Mouse (Mus musculus) monocyte, adult 5-6 weeks (primary cell): ENCODE data around the gene Klc3. TPM values are rescaled to one million over a fixed set of nuclear protein-coding genes. Genes with fewer than 3 reads are reported as not detected.

Experiments
- ATAC-seq: fragments of 153-309, 156-312 bp; replicated peaks from 2 replicates; pipeline ENCODE4 v1.8.0; 2017; ENCODE audit warnings: mild to moderate bottlenecking; ENCODE audit not compliant: low TSS enrichment, insufficient number of reproducible peaks, severe bottlenecking, poor library complexity, low FRiP score
- total RNA-seq: library from RNA; stranded (forward); fragments of 200-1000, 200-491, 200-594 nt; gene quantifications from 3 replicates; pipeline ENCODE4 v1.2.3, GENCODE M21; 2017

Klc3 gene
- total RNA-seq, 1 experiment from 2014 or later, result not detected

- peak; percentile 56 for ATAC-seq
Measured at GRCm38 (mm10) chr7:19369823-19370425, 34.0 kb downstream of the Klc3 start.

GRCm38 (mm10) chr7:19368380-19368779 lies 35.5 kb downstream of the Klc3 start:
- ATAC-seq, result no peak

GRCm38 (mm10) chr7:19365376-19365775 lies 38.5 kb downstream of the Klc3 start:
- no peak for ATAC-seq

- ATAC-seq, result no peak
Measured at GRCm38 (mm10) chr7:19363881-19364280, 40.0 kb downstream of the Klc3 start.

GRCm38 (mm10) chr7:19362276-19362675 lies 41.6 kb downstream of the Klc3 start:
- ATAC-seq, result no peak

- peak; percentile 20; the same call in 1 of the 2 replicates for ATAC-seq
Measured at GRCm38 (mm10) chr7:19361720-19362119, 42.2 kb downstream of the Klc3 start.

- peak; percentile 65 for ATAC-seq
Measured at GRCm38 (mm10) chr7:19360944-19361343, 43.0 kb downstream of the Klc3 start.

GRCm38 (mm10) chr7:19359892-19360641 lies 43.8 kb downstream of the Klc3 start:
- 0 out of 2 replicates have a peak, but pooled peaks have one; percentile 9 for ATAC-seq

GRCm38 (mm10) chr7:19359299-19359891 lies 44.5 kb downstream of the Klc3 start, which contains the start of the genes Cd3eap and Ppp1r13l:
Gene Cd3eap, minus strand, starts transcription at chr7:19359483.
Gene Ppp1r13l, plus strand, starts transcription at chr7:19359749.
- peak; percentile 47 for ATAC-seq

- no peak for ATAC-seq
Measured at GRCm38 (mm10) chr7:19358634-19359033, 45.3 kb downstream of the Klc3 start.

- no peak for ATAC-seq
Measured at GRCm38 (mm10) chr7:19357381-19358375, 46.2 kb downstream of the Klc3 start.

GRCm38 (mm10) chr7:19356311-19356710 lies 47.6 kb downstream of the Klc3 start:
- no peak for ATAC-seq

GRCm38 (mm10) chr7:19354991-19355390 lies 48.9 kb downstream of the Klc3 start:
- ATAC-seq, result no peak

GRCm38 (mm10) chr7:19350221-19350620 lies 53.7 kb downstream of the Klc3 start:
- ATAC-seq, result no peak

GRCm38 (mm10) chr7:19349188-19349915 lies 54.6 kb downstream of the Klc3 start:
- ATAC-seq, result no peak

- ATAC-seq, result peak; percentile 84
Measured at GRCm38 (mm10) chr7:19344938-19345471, 58.9 kb downstream of the Klc3 start.
